Mouse (Mus musculus): ENCODE results near the gene Tceal9.
"Not testable (repeated sequence)": the region's sequence is repeated elsewhere in the genome, so short reads cannot be mapped to it uniquely, and the experiment has no call there.

The Tceal9 gene

GRCm38 (mm10) chrX:136270393-136271111 is 25.7 kb downstream of the Tceal9 start:
- DNase-seq (ENCODE audit: low read depth, low spot score) = not testable (repeated sequence)

- DNase-seq (ENCODE audit: low read depth, low spot score) = no peak
These were observed 29.7 kb downstream of the Tceal9 start for GRCm38 (mm10) chrX:136274542-136274941.

GRCm38 (mm10) chrX:136275386-136275785 is 30.5 kb downstream of the Tceal9 start:
- no peak for DNase-seq (ENCODE audit: low read depth, low spot score)

GRCm38 (mm10) chrX:136277577-136277976 is 32.7 kb downstream of the Tceal9 start:
- no peak for DNase-seq (ENCODE audit: low read depth, low spot score)

- no peak for DNase-seq (ENCODE audit: low read depth, low spot score)
These were observed 33.5 kb downstream of the Tceal9 start for GRCm38 (mm10) chrX:136278401-136278800.

- no peak for DNase-seq (ENCODE audit: low read depth, low spot score)
These were observed 34.5 kb downstream of the Tceal9 start for GRCm38 (mm10) chrX:136279410-136279809.

- no peak for DNase-seq (ENCODE audit: low read depth, low spot score)
These were observed 46.0 kb downstream of the Tceal9 start for GRCm38 (mm10) chrX:136290817-136291281.

Data from skeletal muscle tissue, adult 2 months (tissue).